Mouse (Mus musculus): Measurements from ENCODE around the gene Wipi1. TPM values are rescaled to one million over a fixed set of nuclear protein-coding genes. Genes with fewer than 3 reads are reported as not detected.

Wipi1 gene
- total and polyA plus RNA-seq, 3 experiments: 2.6 to 8.2 TPM; not detected in 1

GRCm38 (mm10) chr11:109593200-109593981, 18.4 kb downstream of the Wipi1 start:
- H3K9me3 ChIP-seq (replicated peaks; ENCODE audit: insufficient read depth, low read length): no peaks in the 10 kb centered on the region
- H3K27me3 ChIP-seq (ENCODE audit: control insufficient read depth in 1 of 2, insufficient read depth in 2 of 2, low read length in 2 of 2): no peaks in the 10 kb centered on the region
- no peaks in the 10 kb centered on the region for H3K79me2 ChIP-seq (ENCODE audit: control insufficient read depth, insufficient read depth, low read length, poor library complexity)
- peaks cover 0 to under 1% of the 10 kb centered on the region in 2 experiments; a peak in 1 of 4 replicates for H3K4me1 ChIP-seq (ENCODE audit: control insufficient read depth in 1 of 2, insufficient read depth in 2 of 2, low read length in 2 of 2)
- no peak for DNase-seq (ENCODE audit: low read depth, low spot score)
- no peak overlapping the region for H3K27ac ChIP-seq (ENCODE audit: control insufficient read depth, low read depth, low read length)
- TF ChIP-seq ZC3H11A (IDR thresholded peaks at IDR 0.05; ENCODE audit: low read depth, low read length) (no peak), NELFE (IDR thresholded peaks at IDR 0.05; ENCODE audit: low read depth, low read length) (no peak), SIN3A (IDR thresholded peaks at IDR 0.05; ENCODE audit: low read length) (no peak), MAZ (IDR thresholded peaks at IDR 0.05; ENCODE audit: low read depth, low read length) (no peak), CTCF (IDR thresholded peaks at IDR 0.05 in 2 of 3, conservative IDR thresholded peaks at IDR 0.05 in 1 of 3; ENCODE audit: control insufficient read depth in 1 of 3, insufficient read depth in 1 of 3, low read depth in 2 of 3, low read length in 3 of 3, poor library complexity in 1 of 3, severe bottlenecking in 1 of 3) (no peak), POLR2AphosphoS2 (IDR thresholded peaks at IDR 0.05; ENCODE audit: low read length) (no peak), USF1 (IDR thresholded peaks at IDR 0.05; ENCODE audit: low read depth, low read length) (no peak), ZKSCAN1 (IDR thresholded peaks at IDR 0.05; ENCODE audit: low read depth, low read length) (no peak)
- H3K36me3 ChIP-seq (ENCODE audit: control insufficient read depth in 1 of 2, insufficient read depth in 2 of 2, low read length in 2 of 2): 0 out of 4 replicates have a peak, but pooled peaks cover 0 to under 1% of the 10 kb centered on the region in 2 experiments
- H3K9ac ChIP-seq (ENCODE audit: control insufficient read depth, low read depth, low read length, poor library complexity, severe bottlenecking): no peak overlapping the region
- no peak overlapping the region for H3K4me3 ChIP-seq (ENCODE audit: control insufficient read depth in 1 of 2, insufficient read depth in 1 of 2, low read depth in 2 of 2, low read length in 2 of 2)

- H3K27ac ChIP-seq (ENCODE audit: control insufficient read depth, low read depth, low read length): no peak overlapping the region
- no peak overlapping the region for H3K4me3 ChIP-seq (ENCODE audit: control insufficient read depth in 1 of 2, insufficient read depth in 1 of 2, low read depth in 2 of 2, low read length in 2 of 2)
- TF ChIP-seq MXI1 (IDR thresholded peaks at IDR 0.05; ENCODE audit: low read depth, low read length) (0 out of 2 replicates have a peak, but pooled peaks have one; percentile 21), SIN3A (IDR thresholded peaks at IDR 0.05; ENCODE audit: low read length) (no peak)
- no peak overlapping the region for H3K9ac ChIP-seq (ENCODE audit: control insufficient read depth, low read depth, low read length, poor library complexity, severe bottlenecking)
- H3K36me3 ChIP-seq (ENCODE audit: control insufficient read depth in 1 of 2, insufficient read depth in 2 of 2, low read length in 2 of 2): peaks cover 0 to 8% of the 10 kb centered on the region in 2 experiments; a peak in 1 of 4 replicates
- H3K4me1 ChIP-seq (ENCODE audit: control insufficient read depth in 1 of 2, insufficient read depth in 2 of 2, low read length in 2 of 2): peaks cover 9 to 13% of the 10 kb centered on the region in 2 experiments
- DNase-seq (ENCODE audit: low read depth, low spot score): no peak
- no peaks in the 10 kb centered on the region for H3K9me3 ChIP-seq (replicated peaks; ENCODE audit: insufficient read depth, low read length)
- no peaks in the 10 kb centered on the region for H3K79me2 ChIP-seq (ENCODE audit: control insufficient read depth, insufficient read depth, low read length, poor library complexity)
- H3K27me3 ChIP-seq (ENCODE audit: control insufficient read depth in 1 of 2, insufficient read depth in 2 of 2, low read length in 2 of 2): no peaks in the 10 kb centered on the region
Measured at GRCm38 (mm10) chr11:109591511-109591910, 20.3 kb downstream of the Wipi1 start.

- no peak overlapping the region for H3K4me3 ChIP-seq (ENCODE audit: control insufficient read depth in 1 of 2, insufficient read depth in 1 of 2, low read depth in 2 of 2, low read length in 2 of 2)
- H3K36me3 ChIP-seq (ENCODE audit: control insufficient read depth in 1 of 2, insufficient read depth in 2 of 2, low read length in 2 of 2): peaks cover 0 to 16% of the 10 kb centered on the region in 2 experiments; a peak in 2 of 4 replicates
- H3K79me2 ChIP-seq (ENCODE audit: control insufficient read depth, insufficient read depth, low read length, poor library complexity): no peaks in the 10 kb centered on the region
- no peak for DNase-seq (ENCODE audit: low read depth, low spot score)
- peaks cover 18% of the 10 kb centered on the region in 2 experiments for H3K4me1 ChIP-seq (ENCODE audit: control insufficient read depth in 1 of 2, insufficient read depth in 2 of 2, low read length in 2 of 2)
- H3K9me3 ChIP-seq (replicated peaks; ENCODE audit: insufficient read depth, low read length): no peaks in the 10 kb centered on the region
- TF ChIP-seq NELFE (IDR thresholded peaks at IDR 0.05; ENCODE audit: low read depth, low read length) (no peak), BHLHE40 (IDR thresholded peaks at IDR 0.05; ENCODE audit: borderline replicate concordance, low read depth, low read length) (no peak), EP300 (IDR thresholded peaks at IDR 0.05; ENCODE audit: low read depth in 1 of 2, low read length in 2 of 2) (no peak), MAFK (IDR thresholded peaks at IDR 0.05; ENCODE audit: borderline replicate concordance, low read depth, low read length) (no peak), ETS1 (IDR thresholded peaks at IDR 0.05; ENCODE audit: low read depth, low read length) (no peak), ZKSCAN1 (IDR thresholded peaks at IDR 0.05; ENCODE audit: low read depth, low read length) (no peak), POLR2AphosphoS5 (IDR thresholded peaks at IDR 0.05; ENCODE audit: borderline replicate concordance, low read depth, low read length) (no peak), CTCF (IDR thresholded peaks at IDR 0.05 in 2 of 3, conservative IDR thresholded peaks at IDR 0.05 in 1 of 3; ENCODE audit: control insufficient read depth in 1 of 3, insufficient read depth in 1 of 3, low read depth in 2 of 3, low read length in 3 of 3, poor library complexity in 1 of 3, severe bottlenecking in 1 of 3) (no peak), MYB (IDR thresholded peaks at IDR 0.05; ENCODE audit: low read depth, low read length) (no peak), E2F4 (IDR thresholded peaks at IDR 0.05; ENCODE audit: borderline replicate concordance, low read depth, low read length) (no peak), SIN3A (IDR thresholded peaks at IDR 0.05; ENCODE audit: low read length) (no peak)
- no peak overlapping the region for H3K27ac ChIP-seq (ENCODE audit: control insufficient read depth, low read depth, low read length)
- H3K9ac ChIP-seq (ENCODE audit: control insufficient read depth, low read depth, low read length, poor library complexity, severe bottlenecking): no peak overlapping the region
- H3K27me3 ChIP-seq (ENCODE audit: control insufficient read depth in 1 of 2, insufficient read depth in 2 of 2, low read length in 2 of 2): no peaks in the 10 kb centered on the region
Measured at GRCm38 (mm10) chr11:109590012-109590411, 21.8 kb downstream of the Wipi1 start.
